Mouse (Mus musculus): ENCODE measurements around the gene Alb. TPM values are rescaled to one million over a fixed set of nuclear protein-coding genes. Genes with fewer than 3 reads are reported as not detected.

Alb gene
- polyA plus RNA-seq, 1 experiment, result not detected

DNA sequence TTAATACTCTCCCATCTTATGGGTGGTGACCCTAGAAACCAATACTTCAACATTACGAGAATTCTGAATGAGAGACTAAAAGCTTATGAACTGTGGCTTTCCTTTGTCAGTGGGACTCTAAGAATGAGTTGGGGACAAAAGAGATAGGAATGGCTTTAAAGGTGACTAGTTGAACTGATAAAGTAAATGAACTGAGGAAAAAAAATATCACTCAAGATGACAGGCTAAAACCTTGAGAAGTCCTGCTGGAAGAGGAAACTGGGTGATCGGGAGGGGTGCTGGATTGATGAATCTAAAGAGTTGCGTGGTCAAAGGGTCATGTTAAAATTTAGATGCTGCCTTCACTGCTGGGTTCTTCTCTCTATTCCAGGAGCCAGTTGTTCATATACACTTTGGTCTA, 16.0 kb downstream of the Alb start:
- TF ChIP-seq GATA1 (IDR thresholded peaks at IDR 0.05; ENCODE audit: low read length), result no peak

- TF ChIP-seq GATA1 (IDR thresholded peaks at IDR 0.05; ENCODE audit: low read length), result no peak
Observed at GRCm38 (mm10) chr5:90477308-90478140, 16.8 kb downstream of the Alb start.

- no peak for TF ChIP-seq GATA1 (IDR thresholded peaks at IDR 0.05; ENCODE audit: low read length)
Observed at GRCm38 (mm10) chr5:90478886-90479285, 18.2 kb downstream of the Alb start.

GRCm38 (mm10) chr5:90485597-90485996, 24.9 kb downstream of the Alb start:
- no peak for TF ChIP-seq GATA1 (IDR thresholded peaks at IDR 0.05; ENCODE audit: low read length)

GRCm38 (mm10) chr5:90488323-90488722, 27.6 kb downstream of the Alb start:
- no peak for TF ChIP-seq GATA1 (IDR thresholded peaks at IDR 0.05; ENCODE audit: low read length)

GRCm38 (mm10) chr5:90490518-90490917, 29.8 kb downstream of the Alb start, which contains the start of gene Afp:
Gene Afp (plus strand): TSS chr5:90490737.
- no peak for TF ChIP-seq GATA1 (IDR thresholded peaks at IDR 0.05; ENCODE audit: low read length)

DNA sequence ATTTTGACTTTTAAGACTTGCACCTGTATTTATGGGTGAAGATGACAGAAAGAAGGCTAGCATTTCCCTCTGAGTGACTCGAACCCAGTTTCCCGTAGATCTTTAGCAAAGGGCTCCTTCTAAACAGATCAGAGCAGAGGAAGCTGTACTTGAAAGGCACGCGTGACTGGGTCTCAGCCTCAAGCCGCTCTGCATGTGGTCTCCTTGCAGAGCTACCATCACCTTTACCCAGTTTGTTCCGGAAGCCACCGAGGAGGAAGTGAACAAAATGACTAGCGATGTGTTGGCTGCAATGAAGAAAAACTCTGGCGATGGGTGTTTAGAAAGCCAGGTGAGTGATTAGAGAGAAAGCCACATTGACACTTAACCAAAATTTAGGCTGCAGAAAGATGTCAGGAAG, 31.7 kb downstream of the Alb start:
- TF ChIP-seq GATA1 (IDR thresholded peaks at IDR 0.05; ENCODE audit: low read length), result no peak

- TF ChIP-seq GATA1 (IDR thresholded peaks at IDR 0.05; ENCODE audit: low read length), result no peak
Observed at GRCm38 (mm10) chr5:90494308-90494707, 33.6 kb downstream of the Alb start.

- TF ChIP-seq GATA1 (IDR thresholded peaks at IDR 0.05; ENCODE audit: low read length), result no peak
Observed at GRCm38 (mm10) chr5:90499509-90499908, 38.8 kb downstream of the Alb start.

- TF ChIP-seq GATA1 (IDR thresholded peaks at IDR 0.05; ENCODE audit: low read length), result no peak
Observed at GRCm38 (mm10) chr5:90500714-90501113, 40.0 kb downstream of the Alb start.

- TF ChIP-seq GATA1 (IDR thresholded peaks at IDR 0.05; ENCODE audit: low read length), result no peak
Observed at GRCm38 (mm10) chr5:90501752-90502151, 41.1 kb downstream of the Alb start.

GRCm38 (mm10) chr5:90504742-90505141, 44.0 kb downstream of the Alb start:
- no peak for TF ChIP-seq GATA1 (IDR thresholded peaks at IDR 0.05; ENCODE audit: low read length)

GRCm38 (mm10) chr5:90506507-90506906, 45.8 kb downstream of the Alb start:
- TF ChIP-seq GATA1 (IDR thresholded peaks at IDR 0.05; ENCODE audit: low read length), result no peak

- TF ChIP-seq GATA1 (IDR thresholded peaks at IDR 0.05; ENCODE audit: low read length), result no peak
Observed at GRCm38 (mm10) chr5:90507411-90507949, 46.8 kb downstream of the Alb start.

- TF ChIP-seq GATA1 (IDR thresholded peaks at IDR 0.05; ENCODE audit: low read length), result no peak
Observed at GRCm38 (mm10) chr5:90509828-90510592, 49.3 kb downstream of the Alb start.

GRCm38 (mm10) chr5:90512288-90512955, 51.7 kb downstream of the Alb start:
- TF ChIP-seq GATA1 (IDR thresholded peaks at IDR 0.05; ENCODE audit: low read length), result no peak

Measured in G1E-ER4 (cell line).